Mouse (Mus musculus): ENCODE data around the gene Ubl7.

The Ubl7 gene

GRCm38 (mm10) chr9:57922381-57922780 lies 11.6 kb downstream of the Ubl7 start:
- DNase-seq: no peak

GRCm38 (mm10) chr9:57923046-57923445 lies 12.3 kb downstream of the Ubl7 start:
- no peak for DNase-seq

GRCm38 (mm10) chr9:57931166-57931767 lies 20.5 kb downstream of the Ubl7 start:
- DNase-seq: no peak

- DNase-seq: no peak
Observed at GRCm38 (mm10) chr9:57932253-57932652, 21.5 kb downstream of the Ubl7 start.

GRCm38 (mm10) chr9:57932831-57933602 lies 22.2 kb downstream of the Ubl7 start:
- no peak for DNase-seq

- peak; percentile 72 to 88 for DNase-seq
Observed at GRCm38 (mm10) chr9:57935683-57936437, 25.1 kb downstream of the Ubl7 start.

GRCm38 (mm10) chr9:57937171-57937570 lies 26.4 kb downstream of the Ubl7 start:
- no peak for DNase-seq

- DNase-seq: no peak
Observed at GRCm38 (mm10) chr9:57937651-57938050, 26.9 kb downstream of the Ubl7 start.

GRCm38 (mm10) chr9:57938225-57939055 lies 27.7 kb downstream of the Ubl7 start:
- no peak for DNase-seq

- DNase-seq: peak; percentile 38 to 55
Observed at GRCm38 (mm10) chr9:57939431-57940348, 28.9 kb downstream of the Ubl7 start, which contains the start of gene Sema7a. Sema7a (plus strand) TSS chr9:57940112.

- DNase-seq: no peak
Observed at GRCm38 (mm10) chr9:57940349-57940794, 29.6 kb downstream of the Ubl7 start.

GRCm38 (mm10) chr9:57940861-57941638 lies 30.3 kb downstream of the Ubl7 start:
- no peak for DNase-seq

GRCm38 (mm10) chr9:57942039-57942438 lies 31.3 kb downstream of the Ubl7 start:
- DNase-seq: no peak

- no peak for DNase-seq
Observed at GRCm38 (mm10) chr9:57943067-57943466, 32.3 kb downstream of the Ubl7 start.

- DNase-seq: peak in 1 of 2 experiments; percentile 58
Observed at GRCm38 (mm10) chr9:57944572-57944971, 33.8 kb downstream of the Ubl7 start.

GRCm38 (mm10) chr9:57945771-57946616 lies 35.2 kb downstream of the Ubl7 start:
- DNase-seq: no peak

GRCm38 (mm10) chr9:57947381-57948030 lies 36.7 kb downstream of the Ubl7 start:
- DNase-seq: no peak

GRCm38 (mm10) chr9:57948333-57948931 lies 37.7 kb downstream of the Ubl7 start:
- no peak for DNase-seq
